Mouse (Mus musculus): ENCODE results near the gene H2al1i. TPM values are rescaled to one million over a fixed set of nuclear protein-coding genes. Genes with fewer than 3 reads are reported as not detected.

Gene H2al1i
- not detected in 2 replicates for polyA plus RNA-seq (2015; fragmentation: Nextera tagmentation; extraction: Ambion mirVana)

DNA sequence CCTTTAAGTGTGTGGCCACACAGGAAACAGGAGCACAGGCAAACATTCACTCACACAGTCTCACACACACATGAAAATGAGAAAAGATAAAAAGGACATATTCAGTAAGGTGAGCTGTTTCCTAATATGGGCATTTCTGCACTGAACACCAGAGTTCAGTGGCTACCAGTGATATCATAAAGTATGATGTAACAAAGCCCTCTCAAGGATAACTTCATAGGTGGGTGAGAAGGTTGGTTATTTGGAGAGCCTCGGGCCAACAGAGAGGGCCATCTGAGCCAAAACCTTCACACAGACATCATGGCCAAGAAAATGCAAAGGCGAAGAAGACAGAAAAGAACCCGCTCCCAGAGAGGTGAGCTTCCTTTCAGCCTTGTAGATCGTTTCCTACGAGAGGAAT, at the start of gene H2al1i:
Gene H2al1i, plus strand, starts transcription at position 301 of the 400 bp plus-strand sequence.

DNA sequence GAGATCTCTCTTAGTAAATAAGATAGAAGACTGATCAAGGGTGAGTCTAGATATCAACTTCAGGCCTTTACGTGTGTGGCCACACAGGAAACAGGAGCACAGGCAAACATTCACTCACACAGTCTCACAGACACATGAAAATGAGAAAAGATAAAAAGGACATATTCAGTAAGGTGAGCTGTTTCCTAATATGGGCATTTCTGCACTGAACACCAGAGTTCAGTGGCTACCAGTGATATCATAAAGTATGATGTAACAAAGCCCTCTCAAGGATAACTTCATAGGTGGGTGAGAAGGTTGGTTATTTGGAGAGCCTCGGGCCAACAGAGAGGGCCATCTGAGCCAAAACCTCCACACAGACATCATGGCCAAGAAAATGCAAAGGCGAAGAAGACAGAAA, 25.5 kb upstream of the H2al1i start, which contains the start of gene H2al1a:
Gene H2al1a, plus strand, starts transcription at position 301 of the 400 bp plus-strand sequence.

DNA sequence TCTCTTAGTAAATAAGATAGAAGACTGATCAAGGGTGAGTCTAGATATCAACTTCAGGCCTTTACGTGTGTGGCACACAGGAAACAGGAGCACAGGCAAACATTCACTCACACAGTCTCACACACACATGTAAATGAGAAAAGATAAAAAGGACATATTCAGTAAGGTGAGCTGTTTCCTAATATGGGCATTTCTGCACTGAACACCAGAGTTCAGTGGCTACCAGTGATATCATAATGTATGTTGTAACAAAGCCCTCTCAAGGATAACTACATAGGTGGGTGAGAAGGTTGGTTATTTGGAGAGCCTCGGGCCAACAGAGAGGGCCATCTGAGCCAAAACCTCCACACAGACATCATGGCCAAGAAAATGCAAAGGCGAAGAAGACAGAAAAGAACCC, 22.3 kb upstream of the H2al1i start, which contains the start of gene H2al1b:
Gene H2al1b, plus strand, starts transcription at position 301 of the 400 bp plus-strand sequence.

DNA sequence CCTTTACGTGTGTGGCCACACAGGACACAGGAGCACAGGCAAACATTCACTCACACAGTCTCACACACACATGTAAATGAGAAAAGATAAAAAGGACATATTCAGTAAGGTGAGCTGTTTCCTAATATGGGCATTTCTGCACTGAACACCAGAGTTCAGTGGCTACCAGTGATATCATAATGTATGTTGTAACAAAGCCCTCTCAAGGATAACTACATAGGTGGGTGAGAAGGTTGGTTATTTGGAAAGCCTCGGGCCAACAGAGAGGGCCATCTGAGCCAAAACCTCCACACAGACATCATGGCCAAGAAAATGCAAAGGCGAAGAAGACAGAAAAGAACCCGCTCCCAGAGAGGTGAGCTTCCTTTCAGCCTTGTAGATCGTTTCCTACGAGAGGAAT, 19.1 kb upstream of the H2al1i start, which contains the start of gene H2al1c:
Gene H2al1c, plus strand, starts transcription at position 301 of the 400 bp plus-strand sequence.

DNA sequence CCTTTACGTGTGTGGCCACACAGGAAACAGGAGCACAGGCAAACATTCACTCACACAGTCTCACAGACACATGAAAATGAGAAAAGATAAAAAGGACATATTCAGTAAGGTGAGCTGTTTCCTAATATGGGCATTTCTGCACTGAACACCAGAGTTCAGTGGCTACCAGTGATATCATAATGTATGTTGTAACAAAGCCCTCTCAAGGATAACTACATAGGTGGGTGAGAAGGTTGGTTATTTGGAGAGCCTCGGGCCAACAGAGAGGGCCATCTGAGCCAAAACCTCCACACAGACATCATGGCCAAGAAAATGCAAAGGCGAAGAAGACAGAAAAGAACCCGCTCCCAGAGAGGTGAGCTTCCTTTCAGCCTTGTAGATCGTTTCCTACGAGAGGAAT, 15.9 kb upstream of the H2al1i start, which contains the start of gene H2al1d:
Gene H2al1d, plus strand, starts transcription at position 301 of the 400 bp plus-strand sequence.

DNA sequence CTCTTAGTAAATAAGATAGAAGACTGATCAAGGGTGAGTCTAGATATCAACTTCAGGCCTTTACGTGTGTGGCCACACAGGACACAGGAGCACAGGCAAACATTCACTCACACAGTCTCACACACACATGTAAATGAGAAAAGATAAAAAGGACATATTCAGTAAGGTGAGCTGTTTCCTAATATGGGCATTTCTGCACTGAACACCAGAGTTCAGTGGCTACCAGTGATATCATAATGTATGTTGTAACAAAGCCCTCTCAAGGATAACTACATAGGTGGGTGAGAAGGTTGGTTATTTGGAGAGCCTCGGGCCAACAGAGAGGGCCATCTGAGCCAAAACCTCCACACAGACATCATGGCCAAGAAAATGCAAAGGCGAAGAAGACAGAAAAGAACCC, 12.8 kb upstream of the H2al1i start, which contains the start of gene H2al1e:
Gene H2al1e, plus strand, starts transcription at position 301 of the 400 bp plus-strand sequence.

DNA sequence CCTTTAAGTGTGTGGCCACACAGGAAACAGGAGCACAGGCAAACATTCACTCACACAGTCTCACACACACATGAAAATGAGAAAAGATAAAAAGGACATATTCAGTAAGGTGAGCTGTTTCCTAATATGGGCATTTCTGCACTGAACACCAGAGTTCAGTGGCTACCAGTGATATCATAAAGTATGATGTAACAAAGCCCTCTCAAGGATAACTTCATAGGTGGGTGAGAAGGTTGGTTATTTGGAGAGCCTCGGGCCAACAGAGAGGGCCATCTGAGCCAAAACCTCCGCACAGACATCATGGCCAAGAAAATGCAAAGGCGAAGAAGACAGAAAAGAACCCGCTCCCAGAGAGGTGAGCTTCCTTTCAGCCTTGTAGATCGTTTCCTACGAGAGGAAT, 9.6 kb upstream of the H2al1i start, which contains the start of gene H2al1f:
Gene H2al1f, plus strand, starts transcription at position 301 of the 400 bp plus-strand sequence.

DNA sequence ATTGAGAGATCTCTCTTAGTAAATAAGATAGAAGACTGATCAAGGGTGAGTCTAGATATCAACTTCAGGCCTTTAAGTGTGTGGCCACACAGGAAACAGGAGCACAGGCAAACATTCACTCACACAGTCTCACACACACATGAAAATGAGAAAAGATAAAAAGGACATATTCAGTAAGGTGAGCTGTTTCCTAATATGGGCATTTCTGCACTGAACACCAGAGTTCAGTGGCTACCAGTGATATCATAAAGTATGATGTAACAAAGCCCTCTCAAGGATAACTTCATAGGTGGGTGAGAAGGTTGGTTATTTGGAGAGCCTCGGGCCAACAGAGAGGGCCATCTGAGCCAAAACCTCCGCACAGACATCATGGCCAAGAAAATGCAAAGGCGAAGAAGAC, 6.5 kb upstream of the H2al1i start, which contains the start of gene H2al1g:
Gene H2al1g, plus strand, starts transcription at position 301 of the 400 bp plus-strand sequence.

DNA sequence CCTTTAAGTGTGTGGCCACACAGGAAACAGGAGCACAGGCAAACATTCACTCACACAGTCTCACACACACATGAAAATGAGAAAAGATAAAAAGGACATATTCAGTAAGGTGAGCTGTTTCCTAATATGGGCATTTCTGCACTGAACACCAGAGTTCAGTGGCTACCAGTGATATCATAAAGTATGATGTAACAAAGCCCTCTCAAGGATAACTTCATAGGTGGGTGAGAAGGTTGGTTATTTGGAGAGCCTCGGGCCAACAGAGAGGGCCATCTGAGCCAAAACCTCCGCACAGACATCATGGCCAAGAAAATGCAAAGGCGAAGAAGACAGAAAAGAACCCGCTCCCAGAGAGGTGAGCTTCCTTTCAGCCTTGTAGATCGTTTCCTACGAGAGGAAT, 3.3 kb upstream of the H2al1i start, which contains the start of gene H2al1h:
Gene H2al1h, plus strand, starts transcription at position 301 of the 400 bp plus-strand sequence.

DNA sequence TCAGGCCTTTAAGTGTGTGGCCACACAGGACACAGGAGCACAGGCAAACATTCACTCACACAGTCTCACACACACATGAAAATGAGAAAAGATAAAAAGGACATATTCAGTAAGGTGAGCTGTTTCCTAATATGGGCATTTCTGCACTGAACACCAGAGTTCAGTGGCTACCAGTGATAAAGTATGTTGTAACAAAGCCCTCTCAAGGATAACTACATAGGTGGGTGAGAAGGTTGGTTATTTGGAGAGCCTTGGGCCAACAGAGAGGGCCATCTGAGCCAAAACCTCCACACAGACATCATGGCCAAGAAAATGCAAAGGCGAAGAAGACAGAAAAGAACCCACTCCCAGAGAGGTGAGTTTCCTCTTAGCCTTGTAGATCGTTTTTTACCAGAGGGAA, 3.1 kb downstream of the H2al1i start, which contains the start of gene H2al1j:
Gene H2al1j, plus strand, starts transcription at position 301 of the 400 bp plus-strand sequence.

Other genes starting within 250 kb of the H2al1i start
- not detected in 2 replicates for gene H2al1a, start 25.4 kb upstream of the H2al1i start, polyA plus RNA-seq (2015; fragmentation: Nextera tagmentation; extraction: Ambion mirVana)
- gene H2al1b, start 22.2 kb upstream of the H2al1i start, polyA plus RNA-seq (2015; fragmentation: Nextera tagmentation; extraction: Ambion mirVana) = not detected in 2 replicates
- gene H2al1c, start 19.0 kb upstream of the H2al1i start, polyA plus RNA-seq (2015; fragmentation: Nextera tagmentation; extraction: Ambion mirVana) = not detected in 2 replicates
- not detected in 2 replicates for gene H2al1d, start 15.8 kb upstream of the H2al1i start, polyA plus RNA-seq (2015; fragmentation: Nextera tagmentation; extraction: Ambion mirVana)
- not detected in 2 replicates for gene H2al1e, start 12.7 kb upstream of the H2al1i start, polyA plus RNA-seq (2015; fragmentation: Nextera tagmentation; extraction: Ambion mirVana)
- gene H2al1f, start 9.5 kb upstream of the H2al1i start, polyA plus RNA-seq (2015; fragmentation: Nextera tagmentation; extraction: Ambion mirVana) = not detected in 2 replicates
- gene H2al1g, start 6.4 kb upstream of the H2al1i start, polyA plus RNA-seq (2015; fragmentation: Nextera tagmentation; extraction: Ambion mirVana) = not detected in 2 replicates
- gene H2al1h, start 3.2 kb upstream of the H2al1i start, polyA plus RNA-seq (2015; fragmentation: Nextera tagmentation; extraction: Ambion mirVana) = not detected in 2 replicates
- gene H2al1j, start 3.2 kb downstream of the H2al1i start, polyA plus RNA-seq (2015; fragmentation: Nextera tagmentation; extraction: Ambion mirVana) = not detected in 2 replicates

All from skeletal muscle tissue, postnatal 0 days (tissue).